Mouse (Mus musculus): ENCODE data around the gene Klhl41. TPM values are rescaled to one million over a fixed set of nuclear protein-coding genes. Genes with fewer than 3 reads are reported as not detected.
"Not testable (repeated sequence)": the region's sequence is repeated elsewhere in the genome, so short reads cannot be mapped to it uniquely, and the experiment has no call there.

Gene Klhl41
- polyA plus RNA-seq, 1 experiment from 2014 or later, result 0.51 TPM

DNA sequence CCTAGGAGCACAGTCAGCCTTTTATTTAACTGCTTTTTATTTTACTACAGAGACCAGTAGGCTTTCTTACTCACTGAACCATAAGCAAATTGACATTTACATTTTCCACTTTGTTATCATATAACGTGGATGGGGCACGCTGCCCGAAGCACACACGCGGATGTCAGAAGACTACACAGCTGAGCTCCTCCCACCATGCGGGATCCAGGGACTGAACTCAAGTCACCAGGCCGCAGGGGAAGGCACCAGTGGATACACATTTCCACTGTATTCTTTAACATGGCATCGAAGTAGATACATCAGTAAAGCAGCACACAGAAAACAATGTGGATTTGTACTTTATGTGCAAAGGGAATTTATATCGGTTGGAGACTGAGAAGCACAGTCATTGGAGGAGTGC, 5.3 kb downstream of the Klhl41 start:
- Histone ChIP-seq H3K4me3 (ENCODE audit: low read depth, low read length) (no peak overlapping the region), H3K4me2 (replicated peaks; ENCODE audit: low read depth, low read length) (no peak overlapping the region), H3K9ac (replicated peaks; ENCODE audit: low read depth, low read length) (no peak overlapping the region), H3K4me1 (ENCODE audit: control insufficient read depth, insufficient read depth, low read length) (no peaks in the 10 kb centered on the region), H3K9me3 (ENCODE audit: control insufficient read depth, low read depth, low read length) (no peaks in the 10 kb centered on the region), H3K27me3 (ENCODE audit: control insufficient read depth, insufficient read depth, low read length) (no peaks in the 10 kb centered on the region), H3K36me3 (ENCODE audit: control insufficient read depth, insufficient read depth, low read length) (no peaks in the 10 kb centered on the region), H3K27ac (ENCODE audit: low read length) (no peak overlapping the region)
- 89% methylated on average over 9 of the region's 9 CpGs for WGBS
- ATAC-seq (ENCODE audit: insufficient number of reproducible peaks, insufficient read depth, low FRiP score, low read depth), result no peak

DNA sequence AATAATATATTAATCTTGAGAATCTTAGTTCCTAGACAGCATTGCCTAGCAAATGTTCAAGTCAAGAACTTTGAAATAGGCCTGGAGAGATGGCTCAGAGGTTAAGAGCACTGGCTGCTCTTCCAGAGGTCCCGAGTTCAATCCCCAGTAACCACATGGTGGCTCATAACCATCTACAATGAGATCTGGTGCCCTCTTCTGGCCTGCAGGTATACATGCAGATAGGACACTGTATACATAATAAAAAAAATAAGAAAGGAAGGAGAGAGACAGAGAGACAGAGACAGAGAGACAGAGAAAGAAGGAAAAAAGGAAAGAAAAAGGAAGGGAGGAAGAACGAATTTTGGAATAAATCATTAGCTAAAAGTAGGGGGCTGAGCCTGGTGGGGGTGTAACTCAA, 6.8 kb downstream of the Klhl41 start:
- WGBS, result 51% methylated on average over 2 of the region's 2 CpGs
- no peaks in the 10 kb centered on the region for H3K36me3 ChIP-seq (ENCODE audit: control insufficient read depth, insufficient read depth, low read length)
- no peaks in the 10 kb centered on the region for H3K4me1 ChIP-seq (ENCODE audit: control insufficient read depth, insufficient read depth, low read length)
- no peak overlapping the region for H3K4me2 ChIP-seq (replicated peaks; ENCODE audit: low read depth, low read length)
- H3K9me3 ChIP-seq (ENCODE audit: control insufficient read depth, low read depth, low read length), result no peaks in the 10 kb centered on the region
- ATAC-seq (ENCODE audit: insufficient number of reproducible peaks, insufficient read depth, low FRiP score, low read depth), result no peak
- H3K27ac ChIP-seq (ENCODE audit: low read length), result no peak overlapping the region
- H3K27me3 ChIP-seq (ENCODE audit: control insufficient read depth, insufficient read depth, low read length), result no peaks in the 10 kb centered on the region
- no peak overlapping the region for H3K9ac ChIP-seq (replicated peaks; ENCODE audit: low read depth, low read length)
- H3K4me3 ChIP-seq (ENCODE audit: low read depth, low read length), result no peak overlapping the region

DNA sequence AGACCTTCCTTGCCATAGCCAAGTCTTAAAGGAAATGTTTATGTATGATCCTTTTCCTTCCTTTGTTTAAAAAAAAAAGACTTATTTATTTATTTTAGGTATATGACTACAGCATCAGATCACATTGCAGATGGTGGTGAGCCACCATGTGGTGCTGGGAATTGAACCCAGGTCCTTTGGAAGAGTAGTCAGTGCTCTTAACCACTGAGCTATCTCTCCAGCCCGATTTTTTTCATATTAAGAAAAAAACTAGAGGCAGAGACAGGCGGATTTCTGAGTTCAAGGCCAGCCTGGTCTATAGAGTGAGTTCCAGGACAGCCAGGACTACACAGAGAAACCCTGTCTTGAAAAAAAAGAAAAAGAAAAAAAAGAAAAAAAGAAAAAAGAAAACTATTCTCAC, 7.3 kb downstream of the Klhl41 start:
- not testable (repeated sequence) for H3K9ac ChIP-seq (replicated peaks; ENCODE audit: low read depth, low read length); H3K4me2 ChIP-seq (replicated peaks; ENCODE audit: low read depth, low read length); H3K27me3 ChIP-seq (ENCODE audit: control insufficient read depth, insufficient read depth, low read length); H3K27ac ChIP-seq (ENCODE audit: low read length); H3K9me3 ChIP-seq (ENCODE audit: control insufficient read depth, low read depth, low read length); ATAC-seq (ENCODE audit: insufficient number of reproducible peaks, insufficient read depth, low FRiP score, low read depth); H3K4me3 ChIP-seq (ENCODE audit: low read depth, low read length); H3K4me1 ChIP-seq (ENCODE audit: control insufficient read depth, insufficient read depth, low read length); H3K36me3 ChIP-seq (ENCODE audit: control insufficient read depth, insufficient read depth, low read length)
- 73% methylated on average over 2 of the region's 2 CpGs for WGBS

DNA sequence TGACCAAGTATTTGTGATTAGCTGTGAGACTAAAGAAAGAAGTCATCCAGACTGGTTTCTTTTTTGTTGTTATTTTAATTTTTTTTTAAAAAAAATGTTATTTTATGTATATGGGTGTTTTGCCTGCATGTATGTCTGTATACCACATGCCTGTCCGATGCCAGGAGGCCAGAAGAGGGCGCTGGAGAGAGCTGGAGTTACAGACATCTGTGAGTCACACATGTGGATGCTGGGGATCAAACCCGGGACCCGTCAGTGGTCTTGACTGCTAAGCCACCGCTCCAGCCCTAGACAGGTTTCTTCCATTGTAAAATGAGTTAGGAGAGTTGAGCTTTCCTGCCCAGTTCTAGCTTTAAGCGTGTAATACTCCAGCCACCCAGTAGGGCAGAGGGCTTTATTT, 10.1 kb downstream of the Klhl41 start:
- H3K9ac ChIP-seq (replicated peaks; ENCODE audit: low read depth, low read length), result no peak overlapping the region

DNA sequence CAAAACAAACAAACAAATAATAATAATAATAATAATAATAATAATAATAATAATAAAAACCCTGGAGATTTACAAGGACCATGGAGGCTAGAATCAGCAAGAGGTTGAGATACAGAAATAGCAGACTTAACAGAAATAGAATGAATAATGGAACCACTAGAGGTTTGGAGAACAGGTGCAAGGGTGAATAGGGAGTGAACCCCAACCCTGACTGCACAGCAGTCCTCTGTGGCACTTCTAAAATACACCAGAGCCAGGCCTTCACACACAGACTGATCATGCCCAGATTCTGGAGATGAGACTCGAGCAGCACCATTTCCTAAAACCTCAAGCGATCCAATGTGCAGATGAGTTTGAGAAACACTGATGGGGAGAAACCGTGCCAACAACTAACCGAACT, 12.0 kb downstream of the Klhl41 start:
- Histone ChIP-seq H3K36me3 (ENCODE audit: control insufficient read depth, insufficient read depth, low read length) (no peaks in the 10 kb centered on the region; the same call in 1 of the 2 replicates), H3K9me3 (ENCODE audit: control insufficient read depth, low read depth, low read length) (no peaks in the 10 kb centered on the region), H3K27me3 (ENCODE audit: control insufficient read depth, insufficient read depth, low read length) (no peaks in the 10 kb centered on the region), H3K4me2 (replicated peaks; ENCODE audit: low read depth, low read length) (no peak overlapping the region), H3K9ac (replicated peaks; ENCODE audit: low read depth, low read length) (no peak overlapping the region), H3K27ac (ENCODE audit: low read length) (no peak overlapping the region), H3K4me1 (ENCODE audit: control insufficient read depth, insufficient read depth, low read length) (no peaks in the 10 kb centered on the region), H3K4me3 (ENCODE audit: low read depth, low read length) (no peak overlapping the region)
- 92% methylated on average over 4 of the region's 4 CpGs for WGBS
- no peak for ATAC-seq (ENCODE audit: insufficient number of reproducible peaks, insufficient read depth, low FRiP score, low read depth)

More for the DNA sequence above, 10.1 kb downstream of the Klhl41 start:
- Histone ChIP-seq H3K4me2 (replicated peaks; ENCODE audit: low read depth, low read length) (no peak overlapping the region), H3K27me3 (ENCODE audit: control insufficient read depth, insufficient read depth, low read length) (no peaks in the 10 kb centered on the region), H3K4me1 (ENCODE audit: control insufficient read depth, insufficient read depth, low read length) (no peaks in the 10 kb centered on the region), H3K36me3 (ENCODE audit: control insufficient read depth, insufficient read depth, low read length) (no peaks in the 10 kb centered on the region), H3K9me3 (ENCODE audit: control insufficient read depth, low read depth, low read length) (no peaks in the 10 kb centered on the region), H3K27ac (ENCODE audit: low read length) (no peak overlapping the region), H3K4me3 (ENCODE audit: low read depth, low read length) (no peak overlapping the region)
- ATAC-seq (ENCODE audit: insufficient number of reproducible peaks, insufficient read depth, low FRiP score, low read depth), result no peak
- WGBS, result 62% methylated on average over 6 of the region's 6 CpGs

DNA sequence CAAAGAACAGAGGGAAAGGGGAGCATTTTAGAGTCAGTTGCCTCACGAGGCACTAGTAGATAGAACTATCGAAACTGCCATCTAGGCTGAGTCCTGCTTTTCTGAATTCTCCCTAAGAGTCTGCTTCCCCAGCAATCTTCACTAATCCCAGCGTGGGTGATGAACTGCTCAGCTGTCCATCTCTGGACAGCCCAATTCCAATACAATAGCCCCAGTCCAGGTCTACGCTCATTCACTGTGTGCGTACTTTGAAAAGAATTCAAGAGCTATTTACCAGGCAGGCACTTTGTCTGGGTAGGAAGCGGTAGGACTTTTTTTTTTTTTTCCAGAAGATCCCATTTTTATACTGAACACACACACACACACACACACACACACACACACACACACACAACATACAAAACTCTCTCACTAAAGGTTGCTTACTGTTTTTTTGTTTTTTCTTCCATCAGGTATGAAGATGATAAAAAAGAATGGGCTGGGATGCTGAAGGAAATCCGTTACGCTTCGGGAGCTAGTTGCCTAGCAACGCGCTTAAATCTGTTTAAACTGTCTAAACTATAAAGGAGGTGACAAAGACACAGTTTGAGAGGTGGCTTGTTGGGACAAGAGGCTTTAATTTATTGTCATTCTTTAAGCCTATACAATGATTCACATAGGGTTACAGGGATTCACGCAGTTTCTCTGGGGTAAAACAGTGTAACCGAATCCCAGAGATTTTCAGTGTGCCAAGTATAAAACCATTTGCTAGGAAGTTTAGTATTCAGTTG, 13.3 kb downstream of the Klhl41 start:
- Histone ChIP-seq H3K9ac (replicated peaks; ENCODE audit: low read depth, low read length) (no peak overlapping the region), H3K27ac (ENCODE audit: low read length) (no peak overlapping the region), H3K36me3 (ENCODE audit: control insufficient read depth, insufficient read depth, low read length) (peaks cover 2% of the 10 kb centered on the region; the same call in 1 of the 2 replicates), H3K4me3 (ENCODE audit: low read depth, low read length) (no peak overlapping the region), H3K9me3 (ENCODE audit: control insufficient read depth, low read depth, low read length) (no peaks in the 10 kb centered on the region), H3K27me3 (ENCODE audit: control insufficient read depth, insufficient read depth, low read length) (no peaks in the 10 kb centered on the region), H3K4me1 (ENCODE audit: control insufficient read depth, insufficient read depth, low read length) (no peaks in the 10 kb centered on the region), H3K4me2 (replicated peaks; ENCODE audit: low read depth, low read length) (no peak overlapping the region)
- WGBS, result 84% methylated on average over 13 of the region's 13 CpGs
- no peak for ATAC-seq (ENCODE audit: insufficient number of reproducible peaks, insufficient read depth, low FRiP score, low read depth)

DNA sequence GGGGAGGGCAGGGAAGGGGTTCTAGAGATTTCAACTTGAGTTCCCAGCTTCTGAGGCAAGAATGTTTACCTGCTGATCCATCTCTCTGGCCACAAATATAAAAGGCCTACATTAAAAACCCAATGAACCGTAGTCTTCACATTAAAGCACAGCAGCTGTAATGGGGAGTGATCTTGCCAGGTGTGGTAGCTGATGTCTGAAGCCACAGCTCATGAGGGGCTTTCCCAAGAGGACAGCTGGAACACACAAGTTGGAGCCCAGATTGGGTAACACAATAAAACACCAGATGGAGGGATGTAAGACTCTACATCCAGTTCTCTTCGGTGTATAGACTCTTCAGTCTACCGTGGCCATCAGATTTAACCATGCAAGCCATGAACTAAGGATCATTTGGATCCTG, 14.6 kb downstream of the Klhl41 start:
- no peak overlapping the region for H3K9ac ChIP-seq (replicated peaks; ENCODE audit: low read depth, low read length)
- H3K36me3 ChIP-seq (ENCODE audit: control insufficient read depth, insufficient read depth, low read length), result peaks cover 2% of the 10 kb centered on the region; the same call in 1 of the 2 replicates
- H3K4me2 ChIP-seq (replicated peaks; ENCODE audit: low read depth, low read length), result no peak overlapping the region
- no peaks in the 10 kb centered on the region for H3K9me3 ChIP-seq (ENCODE audit: control insufficient read depth, low read depth, low read length)
- H3K4me1 ChIP-seq (ENCODE audit: control insufficient read depth, insufficient read depth, low read length), result no peaks in the 10 kb centered on the region
- no peak overlapping the region for H3K27ac ChIP-seq (ENCODE audit: low read length)
- no peak for ATAC-seq (ENCODE audit: insufficient number of reproducible peaks, insufficient read depth, low FRiP score, low read depth)
- 92% methylated on average over 3 of the region's 3 CpGs for WGBS
- no peaks in the 10 kb centered on the region for H3K27me3 ChIP-seq (ENCODE audit: control insufficient read depth, insufficient read depth, low read length)
- H3K4me3 ChIP-seq (ENCODE audit: low read depth, low read length), result no peak overlapping the region

DNA sequence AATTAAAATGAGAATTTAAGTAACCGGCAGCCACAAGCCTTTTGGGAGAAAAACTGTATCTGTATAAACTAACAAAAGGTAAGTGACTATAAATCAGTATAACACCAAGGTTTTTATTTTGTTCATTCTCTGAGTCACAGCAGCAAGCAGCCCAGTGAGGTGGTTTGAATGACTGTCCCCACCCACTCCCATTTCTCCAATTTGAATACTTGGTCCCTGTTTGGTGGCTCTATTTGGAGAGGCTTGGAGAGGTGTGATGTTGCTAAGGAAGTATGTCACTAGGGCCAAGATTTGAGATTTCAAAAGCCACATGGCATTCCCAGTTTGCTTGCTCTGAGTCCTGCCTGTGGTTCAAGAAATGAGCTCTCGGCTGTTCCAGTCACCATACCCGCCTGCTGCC, 20.3 kb downstream of the Klhl41 start:
- WGBS, result 88% methylated on average over 3 of the region's 3 CpGs
- peaks cover 14% of the 10 kb centered on the region for H3K36me3 ChIP-seq (ENCODE audit: control insufficient read depth, insufficient read depth, low read length)
- no peak for ATAC-seq (ENCODE audit: insufficient number of reproducible peaks, insufficient read depth, low FRiP score, low read depth)

DNA sequence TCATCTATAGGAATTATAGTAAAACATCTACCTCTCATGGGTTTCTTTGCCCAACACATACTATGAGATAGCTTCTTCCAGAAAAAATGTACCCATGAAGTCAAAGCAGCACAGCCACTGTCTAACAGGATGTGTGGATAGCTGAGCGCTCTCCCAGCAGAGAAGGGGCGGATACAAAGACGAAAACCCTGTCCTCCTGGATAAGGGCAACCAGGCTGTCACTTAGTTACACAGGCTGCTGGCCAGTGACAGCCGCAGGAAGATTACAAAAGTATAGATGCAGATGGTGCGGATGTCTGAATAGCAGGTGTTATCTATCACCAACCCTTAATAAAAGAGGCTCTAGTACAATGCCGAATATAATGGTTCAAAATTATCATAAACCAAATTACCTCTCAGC, 20.9 kb downstream of the Klhl41 start:
- Histone ChIP-seq H3K36me3 (ENCODE audit: control insufficient read depth, insufficient read depth, low read length) (peaks cover 14% of the 10 kb centered on the region), H3K9me3 (ENCODE audit: control insufficient read depth, low read depth, low read length) (no peaks in the 10 kb centered on the region), H3K4me2 (replicated peaks; ENCODE audit: low read depth, low read length) (no peak overlapping the region), H3K4me3 (ENCODE audit: low read depth, low read length) (no peak overlapping the region), H3K27ac (ENCODE audit: low read length) (no peak overlapping the region), H3K9ac (replicated peaks; ENCODE audit: low read depth, low read length) (no peak overlapping the region), H3K27me3 (ENCODE audit: control insufficient read depth, insufficient read depth, low read length) (no peaks in the 10 kb centered on the region), H3K4me1 (ENCODE audit: control insufficient read depth, insufficient read depth, low read length) (no peaks in the 10 kb centered on the region)
- 87% methylated on average over 6 of the region's 6 CpGs for WGBS
- ATAC-seq (ENCODE audit: insufficient number of reproducible peaks, insufficient read depth, low FRiP score, low read depth), result no peak

More for the DNA sequence above, 20.3 kb downstream of the Klhl41 start:
- no peaks in the 10 kb centered on the region for H3K4me1 ChIP-seq (ENCODE audit: control insufficient read depth, insufficient read depth, low read length)
- H3K27me3 ChIP-seq (ENCODE audit: control insufficient read depth, insufficient read depth, low read length), result no peaks in the 10 kb centered on the region
- H3K9me3 ChIP-seq (ENCODE audit: control insufficient read depth, low read depth, low read length), result no peaks in the 10 kb centered on the region
- H3K4me3 ChIP-seq (ENCODE audit: low read depth, low read length), result no peak overlapping the region
- no peak overlapping the region for H3K27ac ChIP-seq (ENCODE audit: low read length)
- H3K4me2 ChIP-seq (replicated peaks; ENCODE audit: low read depth, low read length), result no peak overlapping the region
- no peak overlapping the region for H3K9ac ChIP-seq (replicated peaks; ENCODE audit: low read depth, low read length)
